Mouse (Mus musculus): ENCODE results near the gene Crtam. TPM values are rescaled to one million over a fixed set of nuclear protein-coding genes. Genes with fewer than 3 reads are reported as not detected.
A peak's percentile ranks its signal among the peaks of the same experiment; 100 is the strongest.

The Crtam gene
- polyA plus RNA-seq, 1 experiment, result 0.14 TPM

GRCm38 (mm10) chr9:40933323-40933722 is 71.1 kb downstream of the Crtam start:
- Histone ChIP-seq H3K36me3 (ENCODE audit: control insufficient read depth, insufficient read depth) (no peaks in the 10 kb centered on the region), H3K4me3 (no peak overlapping the region), H3K4me2 (ENCODE audit: low read depth) (no peak overlapping the region), H3K27me3 (ENCODE audit: control insufficient read depth, insufficient read depth, insufficient read length) (peaks cover 8% of the 10 kb centered on the region), H3K79me2 (ENCODE audit: control insufficient read depth, insufficient read depth) (no peaks in the 10 kb centered on the region), H3ac (ENCODE audit: control insufficient read depth, insufficient read length) (no peak overlapping the region)
- TF ChIP-seq USF1 (IDR thresholded peaks at IDR 0.05; ENCODE audit: low read depth) (peak; percentile 46), POLR2A (IDR thresholded peaks at IDR 0.05; ENCODE audit: insufficient read length, low read depth) (no peak)

DNA sequence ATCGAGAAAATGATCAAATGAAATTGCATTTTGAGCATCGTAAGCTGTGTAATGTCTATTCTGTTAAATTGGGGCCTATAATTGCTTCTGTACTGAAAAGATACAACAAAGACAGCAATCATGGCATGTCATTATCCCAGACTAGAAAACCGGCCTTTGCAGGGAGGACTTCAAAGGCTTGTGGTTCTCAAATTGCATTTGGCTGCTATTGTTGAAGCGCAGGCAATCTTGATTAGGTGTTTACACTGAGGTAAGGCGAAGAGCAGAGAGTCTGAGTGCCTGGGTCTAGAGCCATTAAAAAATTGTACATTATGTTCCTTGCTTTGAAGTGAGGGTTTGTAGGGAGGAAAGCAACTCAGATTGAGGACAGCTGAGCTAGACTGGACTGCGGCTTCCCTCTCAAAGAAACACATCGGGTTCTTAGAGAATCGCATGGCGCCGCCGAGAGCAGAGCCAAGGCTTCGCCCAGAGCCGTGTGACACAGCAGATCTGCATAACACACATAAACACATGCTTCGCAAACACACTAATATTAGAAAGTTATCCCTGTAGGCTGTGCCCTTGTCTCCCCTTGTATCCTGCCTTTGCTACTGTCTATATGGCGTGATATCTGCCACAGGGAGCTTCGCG is 77.0 kb downstream of the Crtam start:
- TF ChIP-seq CEBPB (IDR thresholded peaks at IDR 0.05; ENCODE audit: insufficient read depth, poor library complexity, severe bottlenecking) (no peak), SRF (IDR thresholded peaks at IDR 0.05; ENCODE audit: control insufficient read depth, insufficient read length, low read depth) (no peak), POLR2A (IDR thresholded peaks at IDR 0.05; ENCODE audit: insufficient read length, low read depth) (no peak), MYOG (IDR thresholded peaks at IDR 0.05; ENCODE audit: control insufficient read depth in 1 of 3, insufficient read depth in 1 of 3, insufficient read length in 2 of 3, low read depth in 2 of 3) (no peak), MAX (IDR thresholded peaks at IDR 0.05; ENCODE audit: low read depth) (no peak), POLR2AphosphoS2 (IDR thresholded peaks at IDR 0.05; ENCODE audit: insufficient read length, low read depth) (no peak)
- Histone ChIP-seq H3K79me2 (ENCODE audit: control insufficient read depth, insufficient read depth) (no peaks in the 10 kb centered on the region), H3K4me3 (no peak overlapping the region), H3K4me2 (ENCODE audit: low read depth) (no peak overlapping the region), H3K27me3 (ENCODE audit: control insufficient read depth, insufficient read depth, insufficient read length) (peaks cover 7% of the 10 kb centered on the region), H3ac (ENCODE audit: control insufficient read depth, insufficient read length) (no peak overlapping the region), H3K36me3 (ENCODE audit: control insufficient read depth, insufficient read depth) (no peaks in the 10 kb centered on the region)

Other genes with a start within 250 kb of the Crtam start
- 797 TPM for gene Hspa8, start 203.6 kb downstream of the Crtam start, polyA plus RNA-seq (2012; fragmentation: generic; extraction: Trizol)
- gene Bsx, start 130.5 kb downstream of the Crtam start, polyA plus RNA-seq (2012; fragmentation: generic; extraction: Trizol), result not detected
- not detected for gene Jhy, start 40.5 kb downstream of the Crtam start, polyA plus RNA-seq (2012; fragmentation: generic; extraction: Trizol)
- 5.9 TPM for gene Ubash3b, start 157.1 kb upstream of the Crtam start, polyA plus RNA-seq (2012; fragmentation: generic; extraction: Trizol)